Mouse (Mus musculus): Measurements from ENCODE around the gene Gm12184. TPM values are rescaled to one million over a fixed set of nuclear protein-coding genes. Genes with fewer than 3 reads are reported as not detected.
"Not testable (repeated sequence)": the region's sequence is repeated elsewhere in the genome, so short reads cannot be mapped to it uniquely, and the experiment has no call there.

The Gm12184 gene
- polyA plus RNA-seq (2014; fragmentation: Nextera tagmentation; extraction: Ambion mirVana), result 3.4 and 4.6 TPM in 2 replicates

DNA sequence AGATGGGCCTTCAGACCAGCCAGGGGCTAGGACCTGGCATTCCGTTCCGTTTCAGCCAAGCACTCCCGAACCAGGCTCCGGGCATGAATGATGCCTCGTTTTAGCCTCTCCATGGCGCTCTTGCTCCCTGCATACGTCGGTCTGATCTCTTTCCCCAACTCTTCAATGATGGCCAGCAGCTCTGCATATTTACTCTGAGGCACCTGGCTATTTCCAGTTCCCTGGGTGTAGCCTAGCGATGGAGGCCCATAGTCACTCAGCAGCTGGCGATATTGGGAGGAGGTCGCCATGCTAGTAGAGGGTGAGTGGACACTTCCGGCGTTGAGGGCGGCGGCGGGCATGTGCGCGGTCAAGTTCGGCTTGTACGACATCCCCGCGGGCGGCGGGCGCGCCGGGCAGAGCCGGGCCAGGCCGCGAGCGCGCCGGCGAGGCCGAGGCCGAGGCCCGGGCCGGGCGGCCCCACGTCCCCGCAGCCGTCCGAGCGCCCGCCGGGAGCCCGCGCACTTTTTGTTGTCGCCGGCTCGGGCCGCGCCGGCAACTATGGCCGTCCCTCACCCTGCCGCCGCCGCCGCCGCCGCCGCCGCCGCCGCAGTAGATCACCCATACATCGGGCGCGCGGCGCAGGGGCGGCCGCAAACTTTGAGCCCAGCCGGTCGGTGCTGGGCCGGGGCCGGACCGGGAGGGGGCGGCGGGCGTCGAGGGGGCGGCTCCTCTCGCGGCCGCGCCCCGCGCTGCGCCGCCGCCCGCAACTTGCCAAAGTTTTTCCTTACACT lies at the start of gene Gm12184, which contains the start of gene Trim7:
Gm12184 (minus strand) TSS at position 677 of the 773 bp plus-strand sequence.
Trim7 (plus strand) TSS at position 162 of the 773 bp plus-strand sequence.
- 0% methylated on average over 20 of the region's 92 CpGs for WGBS
- ATAC-seq (ENCODE audit: low read depth), result peak; percentile 90
- H3K36me3 ChIP-seq (ENCODE audit: control insufficient read depth, insufficient read depth, low read length); H3K9me3 ChIP-seq (ENCODE audit: control insufficient read depth, low read length); DNase-seq (ENCODE audit: low spot score): not testable (repeated sequence)
- Histone ChIP-seq H3K4me1 (ENCODE audit: control insufficient read depth, insufficient read depth, low read length) (peaks cover 13% of the 10 kb centered on the region), H3K4me3 (ENCODE audit: low read depth, low read length) (peak within 1 kb of the TSS; percentile 51), H3K9ac (ENCODE audit: low read depth, low read length) (peak within 1 kb of the TSS; percentile 59), H3K27ac (replicated peaks; ENCODE audit: low read depth, low read length) (peak within 1 kb of the TSS; percentile 52), H3K4me2 (ENCODE audit: low read depth, low read length) (peak within 1 kb of the TSS; percentile 64), H3K27me3 (replicated peaks; ENCODE audit: control insufficient read depth, insufficient read depth, low read length) (peaks cover 13% of the 10 kb centered on the region)

GRCm38 (mm10) chr11:48875343-48875837 lies 48.9 kb upstream of the Gm12184 start:
- H3K27ac ChIP-seq (replicated peaks; ENCODE audit: low read depth, low read length); H3K9me3 ChIP-seq (ENCODE audit: control insufficient read depth, low read length); H3K4me2 ChIP-seq (ENCODE audit: low read depth, low read length); H3K4me3 ChIP-seq (ENCODE audit: low read depth, low read length); ATAC-seq (ENCODE audit: low read depth); DNase-seq (ENCODE audit: low spot score); H3K36me3 ChIP-seq (ENCODE audit: control insufficient read depth, insufficient read depth, low read length); H3K27me3 ChIP-seq (replicated peaks; ENCODE audit: control insufficient read depth, insufficient read depth, low read length); H3K4me1 ChIP-seq (ENCODE audit: control insufficient read depth, insufficient read depth, low read length); H3K9ac ChIP-seq (ENCODE audit: low read depth, low read length): not testable (repeated sequence)
- 80% methylated on average over 1 of the region's 1 CpGs for WGBS

DNA sequence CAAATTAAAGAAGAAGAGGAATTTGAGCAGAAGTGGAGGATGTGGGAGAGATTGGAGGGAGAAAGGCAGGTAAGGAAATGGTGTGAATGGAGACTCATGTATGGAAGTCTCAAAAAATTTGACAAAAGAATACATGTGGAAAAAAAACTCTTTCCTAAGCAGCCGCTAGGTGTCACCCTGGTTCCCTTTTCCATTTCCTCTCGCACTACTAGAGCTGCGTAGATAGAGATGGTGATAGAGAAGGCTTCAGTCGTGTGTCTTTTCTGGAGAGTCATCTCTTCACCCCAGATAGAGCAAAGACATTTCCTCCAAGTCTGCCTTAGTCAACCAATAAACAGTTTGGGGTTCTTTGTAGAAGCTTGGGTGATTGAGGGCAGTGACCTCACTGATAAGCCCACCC lies 48.0 kb upstream of the Gm12184 start:
- H3K4me1 ChIP-seq (ENCODE audit: control insufficient read depth, insufficient read depth, low read length), result 0 out of 2 replicates have a peak, but pooled peaks cover 5% of the 10 kb centered on the region
- DNase-seq (ENCODE audit: low spot score) (peak; percentile 53), ATAC-seq (ENCODE audit: low read depth) (peak; percentile 32; the same call in 1 of the 2 replicates)
- no peak overlapping the region for H3K4me2 ChIP-seq (ENCODE audit: low read depth, low read length)
- 0% methylated on average over 4 of the region's 4 CpGs for WGBS
- H3K9me3 ChIP-seq (ENCODE audit: control insufficient read depth, low read length), result no peaks in the 10 kb centered on the region
- peaks cover 7% of the 10 kb centered on the region for H3K27me3 ChIP-seq (replicated peaks; ENCODE audit: control insufficient read depth, insufficient read depth, low read length)
- no peaks in the 10 kb centered on the region for H3K36me3 ChIP-seq (ENCODE audit: control insufficient read depth, insufficient read depth, low read length)
- H3K4me3 ChIP-seq (ENCODE audit: low read depth, low read length), result no peak overlapping the region
- H3K9ac ChIP-seq (ENCODE audit: low read depth, low read length), result no peak overlapping the region
- H3K27ac ChIP-seq (replicated peaks; ENCODE audit: low read depth, low read length), result no peak overlapping the region

- WGBS, result 67% methylated on average over 10 of the region's 10 CpGs
- no peak overlapping the region for H3K4me2 ChIP-seq (ENCODE audit: low read depth, low read length)
- no peaks in the 10 kb centered on the region for H3K36me3 ChIP-seq (ENCODE audit: control insufficient read depth, insufficient read depth, low read length)
These were observed 47.3 kb upstream of the Gm12184 start for GRCm38 (mm10) chr11:48873591-48874290.

DNA sequence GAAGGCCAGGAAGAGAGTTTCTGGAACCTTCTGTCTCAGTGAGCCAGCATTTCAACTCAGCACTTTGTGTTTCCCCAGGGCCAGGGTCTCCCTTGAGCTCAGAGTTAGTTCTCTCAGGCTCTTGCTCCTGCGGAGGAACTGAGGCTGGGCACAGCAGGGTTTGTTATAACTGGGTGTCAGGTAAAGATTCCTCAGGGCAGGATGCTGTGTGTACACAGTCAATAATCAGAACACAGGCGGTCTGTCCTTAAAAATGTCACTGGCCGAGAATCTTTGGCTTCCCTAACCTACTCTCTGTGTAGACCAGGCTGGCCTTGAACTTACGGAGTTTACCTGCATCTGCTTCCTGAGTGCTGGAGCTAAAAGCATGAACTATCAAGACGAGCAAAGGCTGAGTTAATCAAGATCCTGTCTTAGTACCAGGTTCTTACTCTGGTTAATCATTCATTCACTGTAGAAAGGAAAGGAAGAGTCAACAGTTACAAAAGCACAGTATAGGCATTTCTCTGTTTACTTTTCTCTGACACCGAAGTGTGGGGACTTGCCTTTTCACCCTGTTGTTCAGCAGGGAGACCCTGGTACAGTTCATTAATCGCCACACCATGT lies 46.3 kb upstream of the Gm12184 start:
- Histone ChIP-seq H3K9ac (ENCODE audit: low read depth, low read length) (peak overlapping the region; percentile 57; the same call in 1 of the 2 replicates), H3K4me2 (ENCODE audit: low read depth, low read length) (no peak overlapping the region), H3K9me3 (ENCODE audit: control insufficient read depth, low read length) (no peaks in the 10 kb centered on the region), H3K27me3 (replicated peaks; ENCODE audit: control insufficient read depth, insufficient read depth, low read length) (peaks cover 7% of the 10 kb centered on the region), H3K36me3 (ENCODE audit: control insufficient read depth, insufficient read depth, low read length) (no peaks in the 10 kb centered on the region), H3K27ac (replicated peaks; ENCODE audit: low read depth, low read length) (no peak overlapping the region), H3K4me1 (ENCODE audit: control insufficient read depth, insufficient read depth, low read length) (0 out of 2 replicates have a peak, but pooled peaks cover 5% of the 10 kb centered on the region), H3K4me3 (ENCODE audit: low read depth, low read length) (no peak overlapping the region)
- ATAC-seq (ENCODE audit: low read depth) (no peak), DNase-seq (ENCODE audit: low spot score) (no peak)
- 80% methylated on average over 7 of the region's 7 CpGs for WGBS

More at GRCm38 (mm10) chr11:48873591-48874290, 47.3 kb upstream of the Gm12184 start:
- H3K9ac ChIP-seq (ENCODE audit: low read depth, low read length), result no peak overlapping the region
- no peak overlapping the region for H3K27ac ChIP-seq (replicated peaks; ENCODE audit: low read depth, low read length)
- peaks cover 7% of the 10 kb centered on the region for H3K27me3 ChIP-seq (replicated peaks; ENCODE audit: control insufficient read depth, insufficient read depth, low read length)
- no peaks in the 10 kb centered on the region for H3K9me3 ChIP-seq (ENCODE audit: control insufficient read depth, low read length)
- H3K4me1 ChIP-seq (ENCODE audit: control insufficient read depth, insufficient read depth, low read length), result 0 out of 2 replicates have a peak, but pooled peaks cover 5% of the 10 kb centered on the region
- ATAC-seq (ENCODE audit: low read depth) (no peak), DNase-seq (ENCODE audit: low spot score) (no peak)
- no peak overlapping the region for H3K4me3 ChIP-seq (ENCODE audit: low read depth, low read length)

GRCm38 (mm10) chr11:48871817-48872541 lies 45.5 kb upstream of the Gm12184 start:
- peak overlapping the region; percentile 40; the same call in 1 of the 2 replicates for H3K27ac ChIP-seq (replicated peaks; ENCODE audit: low read depth, low read length)

DNA sequence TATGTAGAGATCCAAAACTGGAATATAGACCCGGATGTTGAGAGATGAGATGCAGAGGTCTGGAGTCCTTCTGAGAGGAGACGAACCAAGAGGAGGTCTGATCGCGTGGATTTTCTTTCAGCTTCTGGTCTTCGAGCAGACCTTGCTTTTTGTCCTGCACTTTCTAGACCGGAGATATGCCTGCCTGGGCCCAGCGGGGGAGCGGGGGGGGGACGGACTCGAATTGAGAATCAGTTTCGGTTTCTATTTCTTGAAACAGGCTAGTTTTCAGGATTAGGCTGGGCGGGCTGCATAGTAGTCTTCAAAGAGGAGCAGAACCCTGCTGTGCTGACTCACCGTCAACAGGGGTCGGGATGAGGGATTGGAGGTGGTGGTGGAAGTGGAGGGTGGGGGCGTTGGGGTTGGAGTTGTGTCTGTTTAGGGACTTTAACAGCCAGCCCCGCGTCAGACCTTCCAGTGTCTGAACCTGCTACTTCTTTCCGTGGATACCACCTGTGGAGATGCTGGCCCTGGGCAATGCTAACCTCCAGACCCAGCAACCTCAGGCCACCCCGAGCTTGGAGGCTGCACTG lies 44.8 kb upstream of the Gm12184 start, which contains the start of gene Irgm1:
Irgm1 (minus strand) TSS at position 483 of the 572 bp plus-strand sequence.
- Histone ChIP-seq H3K27ac (replicated peaks; ENCODE audit: low read depth, low read length) (peak within 1 kb of the TSS; percentile 40; the same call in 1 of the 2 replicates), H3K4me1 (ENCODE audit: control insufficient read depth, insufficient read depth, low read length) (0 out of 2 replicates have a peak, but pooled peaks cover 5% of the 10 kb centered on the region)

More at GRCm38 (mm10) chr11:48871817-48872541, 45.5 kb upstream of the Gm12184 start:
- peak overlapping the region; percentile 53 for H3K4me3 ChIP-seq (ENCODE audit: low read depth, low read length)
- H3K4me2 ChIP-seq (ENCODE audit: low read depth, low read length), result peak overlapping the region; percentile 79
- 0 out of 2 replicates have a peak, but pooled peaks cover 5% of the 10 kb centered on the region for H3K4me1 ChIP-seq (ENCODE audit: control insufficient read depth, insufficient read depth, low read length)
- H3K36me3 ChIP-seq (ENCODE audit: control insufficient read depth, insufficient read depth, low read length), result no peaks in the 10 kb centered on the region
- DNase-seq (ENCODE audit: low spot score), result no peak
- H3K9me3 ChIP-seq (ENCODE audit: control insufficient read depth, low read length), result no peaks in the 10 kb centered on the region
- H3K27me3 ChIP-seq (replicated peaks; ENCODE audit: control insufficient read depth, insufficient read depth, low read length), result peaks cover 7% of the 10 kb centered on the region
- peak; percentile 38; the same call in 1 of the 2 replicates for ATAC-seq (ENCODE audit: low read depth)
- H3K9ac ChIP-seq (ENCODE audit: low read depth, low read length), result peak overlapping the region; percentile 57
- 9% methylated on average over 17 of the region's 17 CpGs for WGBS

More for the DNA sequence above, 44.8 kb upstream of the Gm12184 start, which contains the start of gene Irgm1:
- H3K4me3 ChIP-seq (ENCODE audit: low read depth, low read length), result peak within 1 kb of the TSS; percentile 53
- H3K27me3 ChIP-seq (replicated peaks; ENCODE audit: control insufficient read depth, insufficient read depth, low read length), result peaks cover 7% of the 10 kb centered on the region
- 1% methylated on average over 19 of the region's 19 CpGs for WGBS
- H3K9me3 ChIP-seq (ENCODE audit: control insufficient read depth, low read length), result no peaks in the 10 kb centered on the region
- DNase-seq (ENCODE audit: low spot score) (peak; percentile 59), ATAC-seq (ENCODE audit: low read depth) (peak; percentile 67)
- peak within 1 kb of the TSS; percentile 79 for H3K4me2 ChIP-seq (ENCODE audit: low read depth, low read length)
- no peaks in the 10 kb centered on the region for H3K36me3 ChIP-seq (ENCODE audit: control insufficient read depth, insufficient read depth, low read length)
- H3K9ac ChIP-seq (ENCODE audit: low read depth, low read length), result peak within 1 kb of the TSS; percentile 57
